Mouse (Mus musculus) cerebellum, adult 11-12 months (tissue): ENCODE measurements around the gene 4933411K16Rik.
"Not testable (repeated sequence)": the region's sequence is repeated elsewhere in the genome, so short reads cannot be mapped to it uniquely, and the experiment has no call there.

Source experiments
- DNase-seq: peaks from one replicate; pipeline ENCODE4 v3.0.0; 2022

The 4933411K16Rik gene

DNA sequence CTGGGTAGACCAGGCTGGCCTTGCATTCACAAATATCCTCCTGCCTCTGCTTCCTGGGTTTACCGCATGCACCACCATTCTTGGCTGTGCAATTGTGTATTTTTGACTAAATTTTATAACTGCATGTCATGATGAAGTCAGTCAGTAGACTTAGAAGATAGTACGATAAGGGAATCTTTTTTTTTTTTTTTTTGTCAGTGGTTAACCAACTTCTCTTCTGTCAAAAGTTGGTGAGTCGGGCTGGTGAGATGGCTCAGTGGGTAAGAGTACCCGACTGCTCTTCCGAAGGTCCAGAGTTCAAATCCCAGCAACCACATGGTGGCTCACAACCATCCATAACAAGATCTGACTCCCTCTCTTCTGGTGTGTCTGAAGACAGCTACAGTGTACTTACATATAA, 29.6 kb downstream of the 4933411K16Rik start:
- not testable (repeated sequence) for DNase-seq

- no peak for DNase-seq
Observed at GRCm38 (mm10) chr19:42085690-42086089, 33.6 kb downstream of the 4933411K16Rik start.

GRCm38 (mm10) chr19:42086166-42086565, 34.1 kb downstream of the 4933411K16Rik start, which contains the start of gene Morn4:
TSS of gene Morn4 (minus strand) at chr19:42086357.
- DNase-seq, result peak; percentile 91

DNA sequence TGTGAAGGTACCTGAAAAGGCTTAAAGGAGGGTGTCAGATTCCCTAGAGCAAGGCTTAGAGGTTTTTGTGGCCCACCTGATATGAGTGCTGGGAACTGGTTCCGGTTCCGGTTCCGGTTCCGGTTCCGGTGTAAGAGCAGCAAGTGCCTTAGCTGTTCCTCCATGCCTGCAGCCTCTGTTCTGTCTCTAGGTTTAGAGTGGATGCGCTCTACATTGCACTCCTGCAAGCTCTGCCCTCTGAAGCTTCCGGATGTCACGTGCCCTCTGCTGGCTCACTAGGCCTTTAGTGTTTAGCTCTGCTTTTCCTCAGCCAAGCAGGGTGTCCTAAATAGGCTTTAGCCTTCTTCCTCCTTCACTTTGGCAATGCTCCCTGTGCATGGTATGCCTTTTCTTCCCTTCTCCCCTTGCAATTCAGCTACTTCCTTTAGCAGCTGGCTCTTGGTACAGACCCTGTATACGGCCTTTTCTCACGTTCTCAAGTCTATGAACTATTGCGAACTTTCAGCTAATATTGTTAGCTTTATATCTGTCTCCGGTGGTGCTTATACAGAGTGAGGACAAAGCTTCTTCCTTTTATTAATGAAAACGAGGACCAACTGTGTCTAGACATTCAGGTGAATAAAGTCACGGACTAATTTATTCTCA, 37.2 kb downstream of the 4933411K16Rik start:
- DNase-seq, result peak; percentile 60

- peak; percentile 100 for DNase-seq
Observed at GRCm38 (mm10) chr19:42089748-42090595, 37.9 kb downstream of the 4933411K16Rik start, which contains the start of gene Pi4k2a. TSS of gene Pi4k2a (plus strand) at chr19:42090470.

DNA sequence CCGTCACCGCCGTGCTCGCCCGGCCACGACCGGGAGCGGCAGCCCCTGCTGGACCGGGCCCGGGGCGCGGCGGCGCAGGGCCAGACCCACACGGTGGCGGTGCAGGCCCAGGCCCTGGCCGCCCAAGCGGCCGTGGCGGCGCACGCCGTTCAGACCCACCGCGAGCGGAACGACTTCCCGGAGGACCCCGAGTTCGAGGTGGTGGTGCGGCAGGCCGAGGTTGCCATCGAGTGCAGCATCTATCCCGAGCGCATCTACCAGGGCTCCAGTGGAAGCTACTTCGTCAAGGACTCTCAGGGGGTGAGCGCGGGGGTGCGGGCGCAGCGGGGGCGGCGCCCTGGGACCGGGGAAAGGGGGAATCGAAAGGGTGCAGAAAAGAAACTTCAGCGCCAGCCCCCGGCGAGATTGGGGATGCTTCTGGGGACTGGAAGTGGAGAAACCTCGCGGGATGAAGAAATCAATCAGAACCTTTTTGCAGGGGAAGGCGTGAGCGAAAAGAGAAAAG, 38.6 kb downstream of the 4933411K16Rik start:
- no peak for DNase-seq

- no peak for DNase-seq
Observed at GRCm38 (mm10) chr19:42099406-42099805, 47.4 kb downstream of the 4933411K16Rik start.
